21 mouse cellular contexts compared by ENCODE assay signal in genomic region chr1:184334818-184335217, GRCm38 (mm10).
DNase-seq lines count a peak whose midpoint lies in the region; ATAC-seq lines count a peak whose summit lies in the region.
"Had no signal": no experiment of that assay in that cellular context is flagged by ENCODE, and none has a peak within 500 bp of the region (broad histone marks: within the 10 kb centered on the region; RNA-seq: fewer than 3 reads in every experiment).

No protein-coding gene starts in this region.

- H3K9ac ChIP-seq in intestine, embryonic 14.5 days (ENCODE audit: low read length): no peak overlapping the region
- H3K9ac ChIP-seq in intestine, embryonic 15.5 days: no peak overlapping the region
- H3K9ac ChIP-seq in limb, embryonic 13.5 days: no peak overlapping the region
- H3K9ac ChIP-seq: embryonic facial prominence, embryonic 15.5 days; forebrain, postnatal 0 days; hindbrain, embryonic 12.5 days; hindbrain, embryonic 15.5 days had no signal

- peaks cover 4% of the 10 kb centered on the region for H3K4me1 ChIP-seq in intestine, embryonic 14.5 days (replicated peaks; ENCODE audit: control insufficient read depth, insufficient read depth, low read length)
- H3K4me1 ChIP-seq in intestine, embryonic 15.5 days (replicated peaks): 0 out of 2 replicates have a peak, but pooled peaks cover 3% of the 10 kb centered on the region
- peaks cover 16% of the 10 kb centered on the region for H3K4me1 ChIP-seq in embryonic facial prominence, embryonic 10.5 days
- peaks cover 28% of the 10 kb centered on the region for H3K4me1 ChIP-seq in limb, embryonic 10.5 days
- peaks cover 24% of the 10 kb centered on the region for H3K4me1 ChIP-seq in limb, embryonic 13.5 days
- H3K4me1 ChIP-seq: embryonic facial prominence, embryonic 15.5 days; hindbrain, embryonic 12.5 days; hindbrain, embryonic 15.5 days had no signal

- no peak overlapping the region for H3K4me2 ChIP-seq in intestine, embryonic 14.5 days (ENCODE audit: low read length)
- no peak overlapping the region for H3K4me2 ChIP-seq in intestine, embryonic 15.5 days (replicated peaks)
- H3K4me2 ChIP-seq in limb, embryonic 13.5 days (replicated peaks): no peak overlapping the region
- H3K4me2 ChIP-seq: embryonic facial prominence, embryonic 15.5 days; heart, embryonic 11.5 days; hindbrain, embryonic 12.5 days; hindbrain, embryonic 15.5 days had no signal

- H3K4me3 ChIP-seq in intestine, embryonic 14.5 days (ENCODE audit: low read depth, low read length): no peak overlapping the region
- H3K4me3 ChIP-seq in intestine, embryonic 15.5 days (replicated peaks): no peak overlapping the region
- no peak overlapping the region for H3K4me3 ChIP-seq in embryonic facial prominence, embryonic 10.5 days
- H3K4me3 ChIP-seq in limb, embryonic 10.5 days: no peak overlapping the region
- no peak overlapping the region for H3K4me3 ChIP-seq in limb, embryonic 13.5 days
- H3K4me3 ChIP-seq: embryonic facial prominence, embryonic 15.5 days; gastrocnemius, adult 2 months; hindbrain, embryonic 12.5 days; hindbrain, embryonic 15.5 days had no signal

- intact Hi-C loops in left cerebral cortex, postnatal 10 days (cut with DNase I): no loop called here

- H3K36me3 ChIP-seq in intestine, embryonic 14.5 days (ENCODE audit: control insufficient read depth, insufficient read depth, low read length): no peaks in the 10 kb centered on the region
- H3K36me3 ChIP-seq in intestine, embryonic 15.5 days: no peaks in the 10 kb centered on the region
- H3K36me3 ChIP-seq in embryonic facial prominence, embryonic 10.5 days (replicated peaks): no peaks in the 10 kb centered on the region
- no peaks in the 10 kb centered on the region for H3K36me3 ChIP-seq in limb, embryonic 10.5 days
- no peaks in the 10 kb centered on the region for H3K36me3 ChIP-seq in limb, embryonic 13.5 days
- H3K36me3 ChIP-seq: embryonic facial prominence, embryonic 15.5 days; G1E; hindbrain, embryonic 12.5 days; hindbrain, embryonic 15.5 days had no signal

- no peaks in the 10 kb centered on the region for H3K9me3 ChIP-seq in intestine, embryonic 14.5 days (ENCODE audit: control insufficient read depth, low read length)
- H3K9me3 ChIP-seq in intestine, embryonic 15.5 days: no peaks in the 10 kb centered on the region
- H3K9me3 ChIP-seq in embryonic facial prominence, embryonic 10.5 days: no peaks in the 10 kb centered on the region
- no peaks in the 10 kb centered on the region for H3K9me3 ChIP-seq in limb, embryonic 10.5 days (replicated peaks)
- no peaks in the 10 kb centered on the region for H3K9me3 ChIP-seq in limb, embryonic 13.5 days
- H3K9me3 ChIP-seq: embryonic facial prominence, embryonic 15.5 days; hindbrain, embryonic 12.5 days; hindbrain, embryonic 15.5 days had no signal

- ATAC-seq in intestine, embryonic 14.5 days (replicated peaks; ENCODE audit: low FRiP score, low TSS enrichment, low read depth): no peak
- ATAC-seq in intestine, embryonic 15.5 days: no peak
- no peak for ATAC-seq in limb, embryonic 13.5 days (ENCODE audit: low FRiP score, low read depth)
- ATAC-seq: forebrain, embryonic 14.5 days; forebrain, postnatal 0 days had no signal

- DNase-seq in intestine, embryonic 14.5 days (ENCODE audit: low spot score): no peak
- peak; percentile 17 for DNase-seq in embryonic facial prominence, embryonic 10.5 days (ENCODE audit: low spot score)
- no peak for DNase-seq in limb, embryonic 10.5 days (ENCODE audit: low spot score)
- DNase-seq in left cerebral cortex, postnatal 10 days (ENCODE audit: extremely low spot score in 1 of 2, low spot score in 2 of 2): no peak
- no peak for DNase-seq in thymus, postnatal 4 days
- DNase-seq: adrenal gland, adult 8-10 months; adrenal gland, postnatal 25 days; B cell, adult 2 months; cerebellum, adult 11-12 months; cerebellum, adult 8-10 months; forebrain, postnatal 0 days; gastrocnemius, adult 2 months had no signal

- 35% methylated on average over 5 of the region's 5 CpGs for WGBS in intestine, embryonic 14.5 days
- WGBS in intestine, embryonic 15.5 days: 51% methylated on average over 5 of the region's 5 CpGs
- 44% methylated on average over 5 of the region's 5 CpGs for WGBS in embryonic facial prominence, embryonic 10.5 days
- 42% methylated on average over 5 of the region's 5 CpGs for WGBS in limb, embryonic 10.5 days
- WGBS in limb, embryonic 13.5 days: 17% methylated on average over 5 of the region's 5 CpGs

- H3K27me3 ChIP-seq in intestine, embryonic 14.5 days (replicated peaks; ENCODE audit: control insufficient read depth, insufficient read depth, low read length): no peaks in the 10 kb centered on the region
- H3K27me3 ChIP-seq in intestine, embryonic 15.5 days (replicated peaks): no peaks in the 10 kb centered on the region
- no peaks in the 10 kb centered on the region for H3K27me3 ChIP-seq in embryonic facial prominence, embryonic 10.5 days (replicated peaks; ENCODE audit: low read depth, poor library complexity, severe bottlenecking)
- no peaks in the 10 kb centered on the region for H3K27me3 ChIP-seq in limb, embryonic 10.5 days (ENCODE audit: low read depth, poor library complexity, severe bottlenecking)
- peaks cover 5% of the 10 kb centered on the region; the same call in 1 of the 2 replicates for H3K27me3 ChIP-seq in limb, embryonic 13.5 days
- H3K27me3 ChIP-seq: CH12.LX; embryonic facial prominence, embryonic 15.5 days; hindbrain, embryonic 12.5 days; hindbrain, embryonic 15.5 days had no signal

- H3K27ac ChIP-seq in intestine, embryonic 14.5 days (ENCODE audit: low read depth): peak overlapping the region; percentile 47; the same call in 1 of the 2 replicates
- H3K27ac ChIP-seq in intestine, embryonic 15.5 days: no peak overlapping the region
- H3K27ac ChIP-seq in embryonic facial prominence, embryonic 10.5 days (replicated peaks): no peak overlapping the region; the same call in 1 of the 2 replicates
- peak overlapping the region; percentile 72 for H3K27ac ChIP-seq in limb, embryonic 10.5 days
- peak overlapping the region; percentile 70 for H3K27ac ChIP-seq in limb, embryonic 13.5 days
- H3K27ac ChIP-seq: embryonic facial prominence, embryonic 15.5 days; gastrocnemius, adult 2 months; hindbrain, embryonic 12.5 days; hindbrain, embryonic 15.5 days had no signal

Comparison
In these comparisons a context has a peak if more than half of its experiments do, and no peak if none do; other contexts are left out.
1. H3K27ac ChIP-seq: peak in intestine, embryonic 14.5 days (single experiment), limb, embryonic 10.5 days (single experiment) and limb, embryonic 13.5 days (single experiment); none in intestine, embryonic 15.5 days (single experiment) and embryonic facial prominence, embryonic 10.5 days (single experiment).